Mouse (Mus musculus) brain, embryonic 14.5 days (tissue): ENCODE measurements around the gene Marc1. TPM values are rescaled to one million over a fixed set of nuclear protein-coding genes. Genes with fewer than 3 reads are reported as not detected.

Experiments
- DNase-seq: peaks from one replicate; pipeline ENCODE4 v3.0.0-alpha.2; 2011; ENCODE audit warnings: low read depth
- CTCF ChIP-seq: fragments of 200-500 bp; IDR thresholded peaks from 2 replicates; pipeline ENCODE4 v1.5.1; 2012; ENCODE audit warnings: inconsistent platforms, mild to moderate bottlenecking, moderate library complexity, borderline replicate concordance; ENCODE audit not compliant: insufficient read depth, insufficient read length; ENCODE audit errors: extremely low read depth
- POLR2A ChIP-seq: fragments of 200-500 bp; IDR thresholded peaks from 2 replicates; pipeline ENCODE4 v1.6.1; 2012; ENCODE audit warnings: mild to moderate bottlenecking, inconsistent platforms, borderline replicate concordance; ENCODE audit not compliant: poor library complexity, insufficient read depth, insufficient read length, severe bottlenecking; ENCODE audit errors: extremely low read depth
- polyA plus RNA-seq: library from polyadenylated mRNA; depleted of rRNA; stranded (reverse); fragments of >200 nt; gene quantifications from 2 replicates; pipeline ENCODE4 v1.2.3, GENCODE M21; 2012

Gene Marc1
- polyA plus RNA-seq, 1 experiment, result 0.33 TPM

DNA sequence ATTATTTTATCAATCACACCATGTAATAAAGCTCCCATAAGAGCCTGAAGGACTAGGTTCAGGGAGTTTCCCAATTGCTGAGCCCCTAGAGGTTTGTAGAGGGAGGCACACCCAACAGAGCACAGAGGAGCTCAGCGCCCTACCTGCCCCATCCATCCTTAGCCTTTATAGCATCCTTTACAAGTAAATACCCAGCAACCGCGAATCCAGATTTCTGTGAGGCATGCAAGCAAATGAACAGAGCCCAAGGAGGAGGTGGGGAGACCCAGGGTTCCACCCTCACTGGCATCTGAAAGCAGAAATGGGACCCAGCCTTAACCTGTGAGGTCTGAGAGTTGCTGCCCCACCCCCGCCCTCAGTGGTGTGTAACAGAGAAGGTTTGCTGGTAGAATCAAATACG, 25.2 kb upstream of the Marc1 start:
- TF ChIP-seq POLR2A (no peak), CTCF (no peak)
- DNase-seq, result no peak

DNA sequence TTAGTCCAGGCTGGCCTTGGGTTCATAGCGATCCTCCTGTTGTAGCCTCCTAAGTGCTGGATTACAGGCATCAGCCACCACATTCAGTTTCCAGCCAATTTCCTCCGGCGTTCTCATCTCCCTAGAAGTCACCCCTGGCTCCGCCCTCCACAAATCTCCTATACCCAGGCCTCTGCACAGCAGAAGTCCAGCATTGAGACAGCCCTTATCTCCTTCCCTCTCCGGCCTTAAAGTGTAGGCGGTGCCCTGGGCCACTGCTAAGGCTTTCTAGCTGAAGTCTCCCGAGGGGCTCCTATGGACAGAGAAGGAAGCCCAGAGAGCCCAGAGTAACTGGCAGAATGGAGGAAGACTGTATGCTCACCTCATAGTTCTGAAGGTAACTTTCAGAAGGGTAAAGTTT, 22.4 kb upstream of the Marc1 start:
- TF ChIP-seq POLR2A, result no peak
- no peak for TF ChIP-seq CTCF
- no peak for DNase-seq

- no peak for DNase-seq
- TF ChIP-seq CTCF, result peak; percentile 37; the same call in 1 of the 2 replicates
- no peak for TF ChIP-seq POLR2A
Measured at GRCm38 (mm10) chr1:184832211-184832610, 21.1 kb upstream of the Marc1 start.

- DNase-seq, result no peak
- TF ChIP-seq POLR2A, result no peak
- TF ChIP-seq CTCF, result no peak
Measured at GRCm38 (mm10) chr1:184829897-184830296, 18.8 kb upstream of the Marc1 start.

- DNase-seq, result peak; percentile 51
Measured at GRCm38 (mm10) chr1:184827175-184827701, 16.1 kb upstream of the Marc1 start.

GRCm38 (mm10) chr1:184825093-184825492, 14.0 kb upstream of the Marc1 start:
- DNase-seq, result peak; percentile 71
- TF ChIP-seq CTCF (peak; percentile 75; the same call in 1 of the 2 replicates), POLR2A (no peak)

More at GRCm38 (mm10) chr1:184827175-184827701, 16.1 kb upstream of the Marc1 start:
- TF ChIP-seq POLR2A (no peak), CTCF (no peak)

DNA sequence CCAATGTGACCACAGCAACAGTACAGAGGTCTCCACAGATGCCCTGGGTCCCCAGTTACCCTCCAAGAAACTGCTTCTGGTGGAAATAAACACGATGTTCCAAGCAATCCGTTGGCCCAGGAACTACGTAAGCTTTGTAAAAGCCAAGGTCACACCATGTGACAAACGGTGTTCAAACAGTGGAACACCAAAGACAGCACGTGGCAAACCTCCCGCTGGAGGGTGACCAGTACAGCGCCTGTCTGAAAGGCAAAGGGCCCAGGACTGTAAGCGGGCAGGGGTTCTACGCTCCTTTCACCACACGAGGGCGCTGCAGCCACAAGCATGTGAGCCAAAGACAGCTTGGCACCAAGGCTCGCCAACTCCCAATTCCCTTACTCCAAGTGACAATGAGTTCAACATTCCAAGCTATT, 13.3 kb upstream of the Marc1 start:
- TF ChIP-seq CTCF (peak; percentile 98), POLR2A (no peak)
- peak; percentile 92 for DNase-seq

DNA sequence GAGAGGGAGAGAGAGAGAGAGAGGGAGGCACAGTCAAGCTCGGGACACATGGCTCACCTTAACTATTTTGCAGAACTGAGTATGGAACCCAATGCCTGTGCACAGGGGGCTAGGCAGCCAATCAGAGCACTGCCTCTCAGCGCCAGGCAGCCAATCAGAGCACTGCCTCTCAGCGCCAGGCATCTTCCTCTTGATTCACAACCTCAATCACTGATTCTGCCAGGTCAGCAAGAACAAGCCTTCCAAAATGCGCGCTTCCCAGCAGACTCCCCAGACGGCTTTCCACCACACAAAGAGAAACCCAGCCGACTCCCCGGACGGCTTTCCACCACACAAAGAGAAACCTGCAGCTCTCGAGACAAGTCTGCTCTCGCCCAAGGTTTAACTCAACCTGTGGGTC, 11.6 kb upstream of the Marc1 start:
- TF ChIP-seq CTCF (no peak), POLR2A (no peak)
- DNase-seq, result peak; percentile 72

- TF ChIP-seq POLR2A, result no peak
- TF ChIP-seq CTCF, result peak; percentile 15; the same call in 1 of the 2 replicates
- no peak for DNase-seq
Measured at GRCm38 (mm10) chr1:184817768-184818167, 6.7 kb upstream of the Marc1 start.

GRCm38 (mm10) chr1:184811716-184812250, 670 bp upstream of the Marc1 start:
- no peak for DNase-seq
- TF ChIP-seq CTCF (no peak), POLR2A (no peak)

- TF ChIP-seq POLR2A (no peak), CTCF (no peak)
- no peak for DNase-seq
Measured at GRCm38 (mm10) chr1:184809578-184810001, 1.5 kb downstream of the Marc1 start.

DNA sequence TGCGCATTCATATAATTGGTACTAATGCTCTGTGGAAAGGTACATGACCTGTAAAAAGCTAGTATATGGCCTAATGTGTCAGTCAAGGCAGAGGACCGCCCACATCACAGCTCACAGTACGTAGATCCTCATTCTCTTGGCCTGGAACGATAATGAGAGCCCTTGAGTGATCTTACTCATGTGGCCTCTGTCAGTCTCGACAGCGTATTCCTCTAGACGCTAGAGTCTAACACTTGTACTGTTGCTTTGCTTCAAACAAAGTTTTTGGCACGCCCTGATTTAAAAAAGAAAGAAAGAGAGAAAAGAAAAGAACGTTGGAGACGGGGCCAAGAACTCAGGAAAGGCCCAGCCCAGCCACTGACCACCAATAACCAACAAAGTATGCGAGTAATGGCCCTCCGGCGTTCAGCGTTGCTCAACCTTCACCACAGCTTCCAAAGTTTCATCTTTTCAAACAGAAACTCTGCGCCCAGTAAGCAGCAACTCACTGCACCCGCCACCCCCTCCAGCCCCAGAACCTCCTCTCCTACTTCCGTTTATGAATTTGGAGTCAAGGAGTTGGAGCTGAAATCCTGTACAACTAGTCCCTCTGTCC, 2.6 kb downstream of the Marc1 start:
- DNase-seq, result no peak
- TF ChIP-seq POLR2A, result no peak
- no peak for TF ChIP-seq CTCF
